Mouse (Mus musculus): ENCODE results near the gene Nxf1. TPM values are rescaled to one million over a fixed set of nuclear protein-coding genes. Genes with fewer than 3 reads are reported as not detected.

The Nxf1 gene
- polyA plus RNA-seq, 1 experiment = 191 TPM

DNA sequence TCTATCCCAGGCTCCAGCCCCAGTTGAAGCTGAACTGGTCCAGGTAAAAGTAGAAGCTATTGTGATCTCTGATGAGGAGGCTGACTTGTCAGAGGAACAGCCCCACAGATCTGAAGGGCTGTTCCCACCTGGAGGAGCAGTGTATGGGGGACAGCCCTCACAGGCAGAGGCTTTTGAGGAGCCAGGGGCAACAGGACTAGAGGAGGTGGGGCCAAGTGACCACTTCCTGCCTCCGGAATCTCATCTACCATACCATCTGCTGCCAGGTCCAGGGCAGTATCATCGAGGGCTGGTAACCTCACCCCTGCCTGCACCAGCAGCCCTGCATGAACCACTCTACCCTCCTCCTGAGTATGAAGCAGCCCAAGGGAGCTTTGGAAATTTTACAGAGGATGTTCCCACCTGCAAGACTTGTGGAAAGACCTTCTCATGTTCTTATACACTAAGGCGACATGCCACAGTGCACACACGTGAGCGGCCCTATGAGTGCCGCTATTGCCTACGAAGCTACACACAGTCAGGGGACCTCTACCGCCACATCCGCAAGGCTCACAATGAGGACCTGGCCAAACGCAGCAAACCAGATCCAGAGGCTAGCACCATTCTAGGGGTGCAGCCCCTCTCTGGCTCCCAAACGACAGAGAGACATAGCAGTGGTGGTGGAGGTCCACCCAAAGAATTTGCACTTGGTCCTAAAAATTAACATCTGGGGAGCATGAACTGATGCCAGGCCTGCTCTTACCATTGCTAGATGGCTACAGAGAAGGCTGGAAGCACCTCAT lies 47.2 kb downstream of the Nxf1 start:
- DNase-seq = no peak
- WGBS = 80% methylated on average over 11 of the region's 11 CpGs
- Histone ChIP-seq H3K4me1 (replicated peaks; ENCODE audit: control insufficient read depth, insufficient read depth, low read length) (peaks cover 13% of the 10 kb centered on the region; the same call in 1 of the 2 replicates), H3K27ac (ENCODE audit: control insufficient read depth, insufficient read depth, low read length) (no peak overlapping the region), H3K36me3 (ENCODE audit: control insufficient read depth, insufficient read depth, low read length) (peaks cover 16% of the 10 kb centered on the region; the same call in 1 of the 2 replicates), H3K27me3 (ENCODE audit: control insufficient read depth, insufficient read depth, low read length) (no peaks in the 10 kb centered on the region), H3K4me3 (ENCODE audit: control insufficient read depth, insufficient read depth, low read length) (no peak overlapping the region)
- TF ChIP-seq CTCF (IDR thresholded peaks at IDR 0.05; ENCODE audit: borderline replicate concordance, control insufficient read depth, extremely low read depth, insufficient read depth, low read length, poor library complexity) (no peak), POLR2A (IDR thresholded peaks at IDR 0.05; ENCODE audit: control insufficient read depth, extremely low read depth, insufficient read depth, low read length, poor library complexity) (no peak)

DNA sequence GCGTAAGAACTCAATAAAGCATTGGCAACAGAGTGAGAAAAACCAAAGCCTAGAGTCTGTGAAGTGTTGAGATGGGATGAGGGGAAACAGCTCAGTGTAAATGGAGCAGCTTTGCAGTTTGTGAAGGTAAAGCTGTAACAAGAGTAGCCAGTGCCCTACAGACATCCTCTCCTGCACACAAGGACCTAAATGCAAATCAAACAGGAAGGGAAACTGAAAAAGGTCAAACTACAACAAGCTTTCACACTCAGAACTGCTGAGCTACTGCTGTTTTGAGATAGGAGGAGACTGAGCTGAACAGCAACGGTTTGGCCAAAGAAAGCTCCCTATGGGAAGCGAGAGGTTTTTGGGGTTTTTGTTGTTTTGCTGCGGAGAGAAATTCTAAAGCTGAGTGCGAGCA lies 49.9 kb downstream of the Nxf1 start:
- Histone ChIP-seq H3K36me3 (ENCODE audit: control insufficient read depth, insufficient read depth, low read length) (peaks cover 36% of the 10 kb centered on the region), H3K27ac (ENCODE audit: control insufficient read depth, insufficient read depth, low read length) (no peak overlapping the region), H3K4me1 (replicated peaks; ENCODE audit: control insufficient read depth, insufficient read depth, low read length) (peaks cover 13% of the 10 kb centered on the region; the same call in 1 of the 2 replicates), H3K4me3 (ENCODE audit: control insufficient read depth, insufficient read depth, low read length) (no peak overlapping the region), H3K27me3 (ENCODE audit: control insufficient read depth, insufficient read depth, low read length) (no peaks in the 10 kb centered on the region)
- DNase-seq = no peak
- TF ChIP-seq CTCF (IDR thresholded peaks at IDR 0.05; ENCODE audit: borderline replicate concordance, control insufficient read depth, extremely low read depth, insufficient read depth, low read length, poor library complexity) (no peak), POLR2A (IDR thresholded peaks at IDR 0.05; ENCODE audit: control insufficient read depth, extremely low read depth, insufficient read depth, low read length, poor library complexity) (no peak)
- 89% methylated on average over 5 of the region's 5 CpGs for WGBS

DNA sequence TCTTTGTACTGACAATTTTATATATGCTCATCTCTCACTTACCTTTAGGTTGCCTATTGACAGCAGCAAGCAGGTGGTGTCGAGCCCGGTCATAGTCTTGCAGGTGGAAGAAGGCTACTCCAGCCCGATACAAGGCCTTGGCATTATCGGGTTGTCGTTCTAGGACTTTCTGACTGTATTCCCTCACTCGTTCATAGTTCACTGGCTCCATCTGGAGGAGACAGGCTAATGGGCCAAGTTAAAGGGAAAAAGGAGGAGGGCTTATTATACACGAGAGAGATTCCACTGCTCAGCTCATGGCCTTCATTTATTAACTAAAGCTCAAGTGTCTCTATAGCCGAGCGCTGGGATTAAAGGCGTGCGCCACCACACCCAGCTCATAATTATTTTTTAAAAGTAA lies 58.9 kb downstream of the Nxf1 start:
- Histone ChIP-seq H3K36me3 (ENCODE audit: control insufficient read depth, insufficient read depth, low read length) (peaks cover 29% of the 10 kb centered on the region), H3K27me3 (ENCODE audit: control insufficient read depth, insufficient read depth, low read length) (no peaks in the 10 kb centered on the region), H3K4me3 (ENCODE audit: control insufficient read depth, insufficient read depth, low read length) (no peak overlapping the region), H3K4me1 (replicated peaks; ENCODE audit: control insufficient read depth, insufficient read depth, low read length) (peaks cover 6% of the 10 kb centered on the region), H3K27ac (ENCODE audit: control insufficient read depth, insufficient read depth, low read length) (no peak overlapping the region)
- DNase-seq = no peak
- TF ChIP-seq CTCF (IDR thresholded peaks at IDR 0.05; ENCODE audit: borderline replicate concordance, control insufficient read depth, extremely low read depth, insufficient read depth, low read length, poor library complexity) (no peak), POLR2A (IDR thresholded peaks at IDR 0.05; ENCODE audit: control insufficient read depth, extremely low read depth, insufficient read depth, low read length, poor library complexity) (no peak)
- 91% methylated on average over 11 of the region's 11 CpGs for WGBS

DNA sequence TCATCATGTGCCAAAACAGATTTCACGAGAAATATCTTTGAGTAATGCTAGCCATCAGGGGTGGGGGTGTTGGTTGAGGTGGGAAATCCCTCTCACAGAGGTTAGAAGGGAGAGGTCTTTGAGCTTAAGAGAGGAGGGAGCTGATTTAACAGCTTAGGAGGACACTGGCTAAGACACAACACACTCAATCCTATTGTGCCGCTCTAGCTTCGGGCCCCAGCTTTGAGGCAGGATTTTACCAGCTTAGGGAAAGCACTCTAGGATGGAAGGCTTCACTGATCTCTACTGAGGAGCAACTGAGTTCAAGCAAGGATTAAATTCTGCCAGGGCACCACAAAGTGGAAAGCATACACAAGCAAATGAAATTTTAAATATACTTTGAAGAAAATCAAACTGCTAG lies 60.1 kb downstream of the Nxf1 start:
- Histone ChIP-seq H3K27ac (ENCODE audit: control insufficient read depth, insufficient read depth, low read length) (no peak overlapping the region), H3K36me3 (ENCODE audit: control insufficient read depth, insufficient read depth, low read length) (peaks cover 20% of the 10 kb centered on the region), H3K27me3 (ENCODE audit: control insufficient read depth, insufficient read depth, low read length) (no peaks in the 10 kb centered on the region), H3K4me1 (replicated peaks; ENCODE audit: control insufficient read depth, insufficient read depth, low read length) (peaks cover 6% of the 10 kb centered on the region), H3K4me3 (ENCODE audit: control insufficient read depth, insufficient read depth, low read length) (no peak overlapping the region)
- WGBS = 84% methylated on average over 3 of the region's 3 CpGs
- TF ChIP-seq CTCF (IDR thresholded peaks at IDR 0.05; ENCODE audit: borderline replicate concordance, control insufficient read depth, extremely low read depth, insufficient read depth, low read length, poor library complexity) (no peak), POLR2A (IDR thresholded peaks at IDR 0.05; ENCODE audit: control insufficient read depth, extremely low read depth, insufficient read depth, low read length, poor library complexity) (no peak)
- no peak for DNase-seq

DNA sequence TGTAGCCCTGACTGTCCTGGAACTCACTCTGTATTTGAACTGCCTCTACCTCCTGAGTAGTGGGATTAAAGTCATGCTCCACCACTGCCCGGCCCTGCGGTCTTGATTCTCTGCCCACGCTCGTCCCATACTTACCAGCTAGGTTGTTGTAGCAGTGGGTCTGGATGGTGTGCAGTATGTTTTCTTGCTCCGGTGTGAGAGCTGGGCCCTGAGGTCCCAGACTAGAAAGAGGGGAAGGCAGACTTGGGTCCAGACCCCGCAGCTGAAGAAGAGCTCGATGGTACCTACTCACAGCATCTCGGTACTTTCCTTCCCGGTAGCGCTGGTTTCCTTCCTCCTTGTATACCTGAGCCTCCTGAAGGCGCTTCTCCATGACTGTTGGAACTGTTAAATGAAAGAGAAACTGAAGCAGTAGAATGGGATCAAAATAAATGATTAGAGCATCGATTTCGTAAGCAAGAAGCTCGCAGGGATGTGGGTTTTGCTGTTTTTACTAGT lies 61.5 kb downstream of the Nxf1 start:
- peak overlapping the region; percentile 48 for H3K27ac ChIP-seq (ENCODE audit: control insufficient read depth, insufficient read depth, low read length)
- no peaks in the 10 kb centered on the region for H3K27me3 ChIP-seq (ENCODE audit: control insufficient read depth, insufficient read depth, low read length)
- 6% methylated on average over 14 of the region's 14 CpGs for WGBS
- peaks cover 9% of the 10 kb centered on the region for H3K4me1 ChIP-seq (replicated peaks; ENCODE audit: control insufficient read depth, insufficient read depth, low read length)
- H3K36me3 ChIP-seq (ENCODE audit: control insufficient read depth, insufficient read depth, low read length) = peaks cover 16% of the 10 kb centered on the region
- DNase-seq = no peak
- TF ChIP-seq CTCF (IDR thresholded peaks at IDR 0.05; ENCODE audit: borderline replicate concordance, control insufficient read depth, extremely low read depth, insufficient read depth, low read length, poor library complexity) (0 out of 2 replicates have a peak, but pooled peaks have one; percentile 17), POLR2A (IDR thresholded peaks at IDR 0.05; ENCODE audit: control insufficient read depth, extremely low read depth, insufficient read depth, low read length, poor library complexity) (no peak)
- H3K4me3 ChIP-seq (ENCODE audit: control insufficient read depth, insufficient read depth, low read length) = peak overlapping the region; percentile 56

DNA sequence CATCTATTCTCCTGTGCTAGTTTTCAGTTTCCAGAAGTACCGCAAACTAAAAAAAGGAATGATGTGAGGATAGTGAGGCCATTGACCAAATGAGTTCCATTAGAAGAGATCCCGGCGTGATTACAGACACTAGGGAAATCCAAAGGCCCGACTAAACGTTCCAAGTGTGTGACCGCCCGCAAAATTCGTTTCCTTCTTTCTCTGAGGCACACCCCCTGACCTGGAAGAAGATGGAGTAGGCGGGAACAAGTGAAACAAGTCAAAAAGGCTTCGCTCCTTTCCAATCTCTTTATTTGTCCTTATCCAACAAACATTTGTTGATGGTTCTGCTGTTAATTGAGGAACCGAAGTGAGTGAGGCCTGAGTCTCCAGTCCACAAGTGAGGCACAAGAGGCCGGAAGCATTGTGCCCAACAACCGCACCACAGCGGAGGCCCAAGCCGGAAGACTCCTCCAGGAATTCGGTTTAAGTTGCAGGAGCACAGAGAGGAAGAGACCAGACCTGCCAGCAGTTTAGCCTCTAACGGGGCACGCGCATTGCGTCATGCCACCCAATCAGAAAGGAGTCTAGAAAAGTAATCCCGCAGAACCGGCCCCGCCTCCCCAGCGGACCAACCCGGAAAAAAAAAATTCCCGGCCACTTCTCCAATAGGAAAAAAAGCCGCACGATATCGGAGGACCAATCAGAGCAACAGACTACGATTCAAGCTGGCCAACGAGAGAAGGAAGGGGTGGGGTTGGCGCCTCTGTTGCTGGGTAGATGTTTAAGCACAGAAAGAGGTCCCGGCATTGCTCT lies 62.1 kb downstream of the Nxf1 start, which contains the start of gene Ttc9c:
TSS of gene Ttc9c (minus strand) at position 533 of the 795 bp plus-strand sequence.
- H3K36me3 ChIP-seq (ENCODE audit: control insufficient read depth, insufficient read depth, low read length) = peaks cover 19% of the 10 kb centered on the region
- no peak for TF ChIP-seq CTCF (IDR thresholded peaks at IDR 0.05; ENCODE audit: borderline replicate concordance, control insufficient read depth, extremely low read depth, insufficient read depth, low read length, poor library complexity)
- TF ChIP-seq POLR2A (IDR thresholded peaks at IDR 0.05; ENCODE audit: control insufficient read depth, extremely low read depth, insufficient read depth, low read length, poor library complexity) = peak; percentile 73
- peak within 1 kb of the TSS; percentile 91 for H3K27ac ChIP-seq (ENCODE audit: control insufficient read depth, insufficient read depth, low read length)
- H3K4me1 ChIP-seq (replicated peaks; ENCODE audit: control insufficient read depth, insufficient read depth, low read length) = peaks cover 9% of the 10 kb centered on the region
- under 1% methylated on average over 33 of the region's 33 CpGs for WGBS
- DNase-seq = peak; percentile 92
- no peaks in the 10 kb centered on the region for H3K27me3 ChIP-seq (ENCODE audit: control insufficient read depth, insufficient read depth, low read length)
- peak within 1 kb of the TSS; percentile 62 for H3K4me3 ChIP-seq (ENCODE audit: control insufficient read depth, insufficient read depth, low read length)
